In genomic region chr9:99112409-99112808, GRCm38 (mm10) we compare ENCODE assay signal across 11 mouse cellular contexts. TPM values are rescaled to one million over a fixed set of nuclear protein-coding genes. Genes with fewer than 3 reads are reported as not detected.
DNase-seq lines count a peak whose midpoint lies in the region.
"Had no signal": no experiment of that assay in that cellular context is flagged by ENCODE, and none has a peak within 500 bp of the region (broad histone marks: within the 10 kb centered on the region; RNA-seq: fewer than 3 reads in every experiment).

No protein-coding gene starts in this region.

- DNase-seq in frontal cortex, postnatal 10 days (ENCODE audit: low spot score in 2 of 2), result peak; percentile 12 to 19
- DNase-seq in frontal cortex, adult 2 months (ENCODE audit: extremely low spot score in 1 of 2, low spot score in 1 of 2), result no peak
- DNase-seq in right cerebral cortex, postnatal 14 days, result peak; percentile 31
- no peak for DNase-seq in right cerebral cortex, adult 18-20 months
- peak; percentile 41 to 54 for DNase-seq in layer of hippocampus, adult 8-10 months (ENCODE audit: low spot score in 2 of 2)
- DNase-seq in thymus, postnatal 10 days (ENCODE audit: low spot score in 2 of 2), result no peak
- no peak for DNase-seq in ovary, postnatal 36 days (ENCODE audit: low spot score)
- no peak for DNase-seq in c-Kit-positive CD71-positive TER-119-positive erythroid progenitor cells, embryonic 14.5 days (ENCODE audit: low spot score)
- DNase-seq: kidney, adult 18-20 months; lung, postnatal 14 days; thymus, postnatal 14 days had no signal

RNA-seq across cellular contexts. Expression of gene Pik3cb, which starts 28.0 kb away (rescaled TPM):
- polyA plus RNA-seq in frontal cortex, adult 2 months (2012; rRNA removed), result 14.5 and 15.5 TPM in 2 replicates
- total RNA-seq in layer of hippocampus, adult 8-10 months (2022), result 10 to 100 TPM; 26.4 to 29.2 (median 27.6) TPM

Comparison
In these comparisons a context has a peak if more than half of its experiments do, and no peak if none do; other contexts are left out.
1. DNase-seq: peak in frontal cortex, postnatal 10 days (2 of 2), right cerebral cortex, postnatal 14 days (single experiment) and layer of hippocampus, adult 8-10 months (2 of 2); none in frontal cortex, adult 2 months (0 of 2), right cerebral cortex, adult 18-20 months (single experiment), thymus, postnatal 10 days (0 of 2), ovary, postnatal 36 days (single experiment) and c-Kit-positive CD71-positive TER-119-positive erythroid progenitor cells, embryonic 14.5 days (single experiment).